Mouse (Mus musculus) mesoderm, embryonic 11.5 days (tissue): ENCODE data around the gene Limk2.

Experiments
- DNase-seq: peaks from one replicate; pipeline ENCODE4 v3.0.0-alpha.2; 2012; ENCODE audit warnings: low read depth, low spot score

Gene Limk2

DNA sequence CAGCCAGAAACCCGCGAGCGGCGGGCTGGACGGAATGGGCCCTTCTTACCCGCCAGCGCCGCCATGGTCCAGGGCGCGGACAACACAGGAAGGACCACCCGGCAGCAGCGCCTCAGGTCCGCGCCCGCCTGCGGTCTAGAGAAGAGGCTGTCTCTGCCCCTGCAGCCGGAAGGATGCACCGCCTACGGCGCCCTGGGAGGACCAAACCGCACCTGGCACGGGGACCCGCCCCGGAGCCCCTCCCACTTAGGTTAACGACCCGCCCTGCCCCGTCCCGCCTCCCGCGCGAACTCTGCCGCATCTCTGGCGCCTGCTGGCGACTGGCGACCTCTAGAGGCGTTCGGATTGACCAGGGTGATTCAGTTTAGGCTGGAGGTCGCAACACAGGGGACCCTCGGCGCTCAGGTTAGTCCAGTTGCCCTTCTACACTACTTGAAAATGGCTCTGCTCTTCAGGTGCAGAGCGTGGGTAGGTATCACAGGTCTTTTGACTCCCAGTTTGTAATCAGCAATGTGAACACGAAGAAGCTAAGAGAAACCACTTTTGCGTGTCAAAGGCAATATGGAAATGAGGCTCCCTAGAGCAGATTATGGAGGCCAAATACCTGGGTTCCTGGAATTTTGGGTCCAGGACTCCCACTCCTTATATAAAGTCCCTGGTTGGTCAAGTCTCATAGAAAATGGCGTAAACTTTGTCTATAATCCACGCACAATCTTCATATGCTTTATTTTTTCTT, at the start of gene Limk2:
Gene Limk2 (minus strand): TSS at position 193 of the 736 bp plus-strand sequence.
- DNase-seq = peak; percentile 93

DNA sequence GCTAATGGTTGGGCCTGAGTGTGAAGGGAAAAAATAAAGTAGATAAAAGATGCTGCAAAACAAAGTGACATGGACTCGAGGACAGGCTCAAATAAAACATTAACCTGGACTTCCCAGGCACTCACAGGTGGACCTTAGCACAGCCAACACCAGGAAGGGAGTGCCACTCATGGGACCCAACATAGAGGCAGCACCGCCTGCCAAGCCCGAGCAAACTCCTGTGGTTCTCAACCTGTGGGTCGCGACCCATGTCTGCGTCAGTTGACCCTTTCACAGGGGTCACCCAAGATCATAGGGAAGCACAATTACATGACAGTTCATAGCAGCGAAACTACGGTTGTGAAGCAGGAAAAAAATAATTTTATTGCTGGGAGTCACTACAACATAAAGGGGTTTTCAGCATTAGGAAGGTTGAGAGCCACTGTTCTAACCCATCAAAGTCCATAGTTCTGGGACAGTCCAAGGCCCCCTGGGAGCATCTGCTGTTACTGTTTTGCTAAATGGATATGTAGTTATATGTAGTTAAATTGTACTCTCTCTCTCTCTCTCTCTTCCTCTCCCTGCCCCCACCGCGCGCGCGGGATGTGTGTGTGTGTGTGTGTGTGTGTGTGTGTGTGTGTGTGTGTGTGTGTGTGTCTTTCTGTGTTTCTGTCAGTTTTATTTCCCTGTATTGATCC, 49.6 kb upstream of the Limk2 start:
- DNase-seq = no peak

DNA sequence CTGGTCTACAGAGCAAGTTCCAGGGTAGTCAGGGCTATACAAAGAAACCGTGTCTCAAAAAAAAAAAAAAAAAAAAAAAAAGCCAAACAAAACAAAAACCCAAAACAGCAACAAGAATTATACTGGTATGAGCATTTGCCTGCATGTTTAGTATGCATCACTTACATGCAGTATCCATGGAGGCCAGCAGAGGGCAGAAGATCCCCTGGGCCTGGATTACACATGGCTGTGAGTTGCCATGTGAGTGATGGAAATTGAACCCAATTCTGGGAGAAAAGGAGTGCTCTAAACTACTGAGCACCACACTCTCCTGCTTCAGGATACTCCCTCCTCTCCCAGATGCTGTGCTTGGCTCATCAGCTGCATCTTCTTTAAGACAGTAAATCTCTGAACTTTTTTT, 47.4 kb upstream of the Limk2 start:
- peak; percentile 69 for DNase-seq

GRCm38 (mm10) chr11:3454506-3454905, 45.5 kb upstream of the Limk2 start:
- no peak for DNase-seq

DNA sequence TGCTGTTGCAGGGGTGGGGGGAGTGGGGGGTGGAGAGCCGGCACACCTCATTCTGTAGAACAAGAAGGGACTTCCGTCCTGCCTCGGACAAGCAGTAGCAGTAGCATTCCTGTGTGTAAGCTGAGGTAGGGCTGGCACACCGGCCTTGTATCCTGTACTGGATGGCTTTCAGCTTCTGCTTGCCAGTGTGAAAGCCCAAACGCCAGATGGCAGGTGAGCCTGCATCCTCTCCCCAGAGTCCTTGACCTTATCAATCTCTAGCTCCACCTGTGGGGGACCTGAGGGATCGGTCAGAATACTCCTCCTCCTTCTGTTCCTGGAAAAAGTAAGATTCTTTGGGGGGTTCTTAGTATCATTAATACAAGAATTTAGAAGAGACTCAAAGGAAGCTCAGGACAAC, 44.5 kb upstream of the Limk2 start:
- DNase-seq = no peak

DNA sequence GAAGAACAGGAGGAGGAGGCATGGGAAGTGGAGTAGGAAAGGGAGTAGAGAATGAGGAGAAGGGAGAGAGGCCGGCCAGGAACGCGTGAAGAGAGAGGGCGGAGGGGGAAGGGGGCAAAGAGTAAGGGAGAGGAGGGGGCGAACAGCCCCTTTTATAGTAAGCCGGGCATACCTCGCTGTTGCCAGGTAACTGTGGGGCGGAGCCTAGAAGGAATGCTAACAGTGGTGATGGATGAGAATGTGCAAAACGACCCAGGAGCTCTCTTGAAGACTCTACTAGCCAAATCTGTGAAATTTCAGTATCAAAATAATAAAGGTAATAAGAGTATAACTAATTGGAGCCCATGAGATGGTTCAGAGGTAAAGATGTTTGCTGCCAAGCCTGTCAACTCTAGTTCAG, 43.8 kb upstream of the Limk2 start:
- peak; percentile 58 for DNase-seq

DNA sequence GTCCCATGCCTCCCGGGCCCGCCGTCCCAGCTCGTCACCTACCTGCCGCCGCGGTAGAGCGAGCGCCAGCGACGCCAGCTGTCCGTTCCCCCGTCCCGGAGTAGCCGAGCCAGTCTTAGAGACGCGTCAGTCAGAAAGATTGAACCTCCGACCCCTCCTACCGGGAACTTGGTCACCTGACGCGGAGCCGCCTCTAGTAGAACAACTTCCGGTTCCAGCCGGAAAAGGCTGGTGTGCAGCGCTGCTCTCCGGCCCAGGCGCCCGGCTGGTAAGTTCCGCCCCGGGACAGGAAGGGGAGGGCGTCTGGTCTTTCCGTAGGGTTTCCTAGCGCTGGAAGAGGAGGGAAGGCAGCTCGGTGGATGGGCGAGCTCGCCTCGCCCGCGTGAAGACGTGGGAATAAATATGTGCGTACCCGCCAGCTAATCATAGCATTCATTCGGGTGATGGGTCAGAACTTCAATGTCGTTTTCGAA, 43.2 kb upstream of the Limk2 start, which contains the start of gene Rnf185:
Gene Rnf185 (minus strand): TSS at position 197 of the 473 bp plus-strand sequence.
- peak; percentile 96 for DNase-seq

DNA sequence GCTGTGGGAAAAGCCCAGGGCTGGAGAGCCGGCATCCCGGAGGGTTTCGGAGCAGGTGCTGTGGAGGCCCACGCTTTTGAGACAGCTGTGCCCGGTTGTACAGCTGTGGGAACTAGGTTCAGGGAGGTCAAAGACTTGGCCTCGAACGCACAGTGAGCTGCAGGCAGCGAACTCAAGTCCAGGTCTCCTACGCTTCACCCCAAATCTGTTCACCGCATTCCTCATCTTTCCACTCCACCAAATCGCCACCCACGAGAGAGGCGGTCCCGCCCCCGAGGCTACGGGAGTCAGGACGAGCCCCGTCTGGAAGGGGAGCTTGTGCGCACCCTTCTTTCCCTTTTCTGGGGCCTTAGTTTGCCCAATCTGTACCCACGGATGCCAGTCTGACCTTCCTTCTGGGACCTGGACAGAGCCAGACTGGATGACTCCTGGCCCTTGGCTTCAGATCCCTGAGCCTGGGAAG, 42.7 kb upstream of the Limk2 start:
- DNase-seq = peak; percentile 48

DNA sequence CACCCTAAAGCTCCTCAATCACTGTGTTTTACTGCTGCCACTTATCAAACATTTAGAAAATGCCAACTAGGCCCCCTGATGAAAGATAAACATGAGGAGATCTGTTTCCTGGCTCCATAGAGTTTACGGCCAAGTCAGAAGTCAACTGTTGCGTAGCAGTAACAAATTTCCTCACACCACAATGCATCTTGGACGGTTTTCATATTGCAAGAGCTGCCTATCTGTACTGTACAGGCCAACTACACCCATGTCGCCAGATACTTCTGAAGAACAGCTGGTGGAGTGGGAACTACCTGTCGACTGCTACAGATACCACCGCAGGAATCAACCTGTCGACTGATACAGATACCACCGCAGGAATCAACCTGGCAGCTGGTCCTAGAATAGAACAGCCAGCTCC, 35.9 kb upstream of the Limk2 start:
- no peak for DNase-seq

DNA sequence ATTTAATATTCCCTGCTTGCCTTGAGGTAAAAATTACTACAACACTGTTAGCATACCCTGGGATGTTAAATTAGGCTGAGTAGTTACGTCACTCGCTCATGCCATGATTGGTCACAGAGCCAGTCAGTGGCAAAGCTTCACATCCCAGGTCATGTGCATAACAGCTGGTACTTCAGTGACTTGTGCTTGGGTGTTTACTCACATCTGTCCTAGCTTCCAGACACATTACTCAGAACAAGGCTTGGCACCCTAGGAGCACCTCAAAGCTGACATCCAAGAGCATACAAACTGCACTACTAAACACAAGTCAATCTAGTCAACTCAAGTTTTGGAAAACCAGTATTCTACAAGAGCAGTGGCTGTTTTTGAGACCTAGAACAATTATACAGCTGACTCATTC, 34.1 kb upstream of the Limk2 start:
- DNase-seq = no peak

GRCm38 (mm10) chr11:3442677-3443076, 33.7 kb upstream of the Limk2 start:
- no peak for DNase-seq

GRCm38 (mm10) chr11:3441696-3442443, 32.9 kb upstream of the Limk2 start:
- no peak for DNase-seq

DNA sequence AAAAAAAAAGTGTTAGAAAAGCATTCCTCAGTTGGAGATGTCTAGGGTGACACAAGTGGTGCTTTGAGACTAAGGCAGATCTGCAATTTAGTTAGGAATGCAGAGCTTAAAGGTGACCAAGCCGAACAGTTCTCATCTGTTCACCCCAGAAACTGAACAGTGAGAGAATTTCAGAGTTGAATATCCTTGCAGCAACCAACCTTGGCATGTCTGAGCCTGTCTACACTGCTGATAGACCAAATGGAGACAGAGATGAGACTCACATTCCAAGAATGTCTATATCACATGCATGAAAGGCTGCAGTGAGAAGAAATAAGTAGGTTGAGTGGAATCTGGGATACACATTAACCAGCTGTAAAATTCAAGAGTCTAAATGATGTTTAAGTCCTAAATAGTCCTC, 28.6 kb upstream of the Limk2 start:
- DNase-seq = no peak

GRCm38 (mm10) chr11:3433809-3434208, 24.8 kb upstream of the Limk2 start:
- no peak for DNase-seq

DNA sequence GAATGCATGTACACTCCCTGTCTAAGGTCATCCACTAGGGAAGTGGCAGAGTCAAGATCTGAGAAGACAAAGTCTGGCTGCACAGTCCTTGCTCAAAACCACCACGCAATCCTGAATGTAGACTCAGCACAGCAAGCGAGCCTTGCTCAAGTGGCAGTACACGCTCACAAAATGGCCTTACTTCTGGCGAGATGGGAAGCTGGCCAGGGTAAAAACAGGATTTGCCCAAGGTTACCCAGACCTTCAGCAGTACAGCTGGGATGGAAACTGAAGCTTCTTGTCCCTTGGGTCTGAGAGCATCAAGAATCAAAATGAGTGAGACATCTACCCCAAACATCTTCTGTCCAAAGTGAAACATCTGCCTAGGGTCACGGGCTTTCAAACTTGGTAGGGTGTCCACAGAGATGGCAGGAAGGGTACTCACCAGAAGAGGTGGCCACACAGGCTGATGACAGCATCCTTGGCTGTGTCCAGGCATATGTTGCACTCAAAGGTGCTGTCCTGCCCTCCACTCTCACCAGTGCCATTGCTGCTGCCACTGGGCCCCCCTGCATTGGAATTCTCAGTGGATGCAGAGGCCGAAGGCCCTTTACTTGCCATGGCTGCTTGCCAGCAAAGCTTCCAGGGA, 23.1 kb upstream of the Limk2 start:
- DNase-seq = no peak

- no peak for DNase-seq
These were observed 22.5 kb upstream of the Limk2 start for GRCm38 (mm10) chr11:3431515-3431914.

GRCm38 (mm10) chr11:3428632-3429031, 19.6 kb upstream of the Limk2 start:
- DNase-seq = no peak

DNA sequence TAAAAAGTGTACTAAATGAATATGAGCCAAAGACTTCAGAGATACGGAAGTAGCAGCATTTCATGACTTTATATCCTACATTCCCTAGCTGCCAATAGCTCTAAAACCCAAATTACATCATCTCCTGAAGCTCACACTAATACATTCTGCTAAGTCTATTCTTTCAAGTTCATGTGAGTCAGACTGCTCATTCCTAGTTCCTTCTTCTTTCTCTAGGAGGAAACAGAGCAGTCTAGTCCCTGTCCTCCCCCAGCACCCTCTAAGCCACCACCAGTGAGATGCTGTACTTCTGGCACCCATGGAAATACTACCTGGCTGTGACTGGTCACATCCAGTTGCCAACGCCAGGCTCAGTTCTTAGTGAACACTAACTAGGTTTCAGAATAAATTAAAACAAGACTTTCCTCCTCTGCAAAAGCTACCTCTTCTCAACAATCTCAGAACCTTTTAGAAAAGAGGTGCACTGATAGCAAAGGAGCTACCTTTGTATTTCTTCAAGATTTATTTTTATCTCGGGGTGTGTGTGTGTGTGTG, 18.8 kb upstream of the Limk2 start:
- no peak for DNase-seq

GRCm38 (mm10) chr11:3422242-3422641, 13.3 kb upstream of the Limk2 start:
- no peak for DNase-seq

GRCm38 (mm10) chr11:3418741-3419140, 9.8 kb upstream of the Limk2 start:
- no peak for DNase-seq

- no peak for DNase-seq
These were observed 8.8 kb upstream of the Limk2 start for GRCm38 (mm10) chr11:3417795-3418194.

DNA sequence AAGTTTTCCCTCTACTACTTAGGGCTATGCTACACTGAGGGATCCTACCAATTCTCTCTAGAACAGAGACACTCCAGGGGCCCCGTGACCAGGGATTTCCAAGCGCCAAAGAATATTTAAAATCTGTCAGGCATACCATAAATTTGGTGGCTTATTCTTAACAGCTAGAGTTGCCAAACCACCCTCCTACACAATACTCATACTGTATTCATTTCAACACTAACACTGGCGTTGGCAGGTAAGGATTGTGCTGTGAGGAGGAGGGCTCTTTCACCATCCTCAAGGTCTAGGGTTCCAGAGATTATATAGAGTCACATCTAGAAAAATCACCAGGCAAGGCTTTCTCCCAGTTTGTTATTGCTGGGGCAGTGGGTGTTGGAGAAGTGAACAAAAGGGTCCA, 7.4 kb upstream of the Limk2 start:
- DNase-seq = no peak
